Mouse (Mus musculus) left cerebral cortex, postnatal 4 days (tissue): ENCODE measurements around the gene Galnt7. TPM values are rescaled to one million over a fixed set of nuclear protein-coding genes. Genes with fewer than 3 reads are reported as not detected.
A peak's percentile ranks its signal among the peaks of the same experiment; 100 is the strongest.

ENCODE experiments used
- DNase-seq: peaks from one replicate; pipeline ENCODE4 v3.0.0-alpha.2; 2022
- intact Hi-C: fragments of 180-260 bp; cut with DNase I; formaldehyde crosslinking; loops from one replicate; pipeline ENCODE4 v1.15.1; 2025
- total RNA-seq, 2 experiments: library from RNA; stranded (reverse); gene quantifications; 2 replicates each; pipeline ENCODE4 v1.2.3; 2021

Galnt7 gene
- total RNA-seq, 2 experiments from 2014 or later: 10.9 to 13.0 TPM

DNA sequence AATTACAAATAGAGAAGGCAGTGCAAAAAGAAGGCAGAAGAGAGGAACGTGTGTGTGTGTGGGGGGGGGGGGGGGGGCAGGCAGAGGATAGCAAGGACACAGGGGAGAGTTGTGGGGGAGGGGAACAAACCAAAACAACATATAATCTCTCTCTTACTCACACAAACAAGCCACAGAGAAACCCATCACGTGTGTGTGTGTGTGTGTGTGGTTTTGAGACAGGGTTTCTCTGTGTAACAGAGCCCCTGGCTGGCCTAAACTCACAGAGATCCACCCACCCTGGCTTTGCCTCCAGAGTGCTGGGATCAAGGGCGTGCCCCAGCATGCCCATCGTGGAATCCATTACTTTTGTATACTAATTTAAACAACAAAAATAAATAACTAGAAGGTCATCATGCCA is 66.2 kb downstream of the Galnt7 start:
- no peak for DNase-seq
- intact Hi-C loops: no loop called here

DNA sequence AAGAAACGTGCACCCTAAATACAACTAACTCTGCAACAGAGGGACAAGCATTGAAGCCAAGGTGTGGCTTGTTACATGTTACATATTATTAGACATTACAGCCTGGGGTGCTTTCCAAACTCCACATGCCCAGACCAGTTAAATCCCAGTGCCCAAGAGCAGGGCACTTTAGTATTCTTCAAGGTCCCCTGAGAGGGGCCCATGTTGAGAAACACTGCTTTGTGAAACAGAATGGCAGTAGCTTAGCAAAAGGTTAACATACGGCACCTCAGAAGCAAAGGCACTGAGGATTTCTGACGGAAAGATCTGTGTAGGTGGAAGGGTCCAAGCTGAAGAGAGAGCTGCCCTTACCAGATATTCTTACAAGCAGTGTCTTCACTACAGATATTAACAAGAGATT is 67.0 kb downstream of the Galnt7 start:
- DNase-seq: no peak
- intact Hi-C loops: no loop called here

DNA sequence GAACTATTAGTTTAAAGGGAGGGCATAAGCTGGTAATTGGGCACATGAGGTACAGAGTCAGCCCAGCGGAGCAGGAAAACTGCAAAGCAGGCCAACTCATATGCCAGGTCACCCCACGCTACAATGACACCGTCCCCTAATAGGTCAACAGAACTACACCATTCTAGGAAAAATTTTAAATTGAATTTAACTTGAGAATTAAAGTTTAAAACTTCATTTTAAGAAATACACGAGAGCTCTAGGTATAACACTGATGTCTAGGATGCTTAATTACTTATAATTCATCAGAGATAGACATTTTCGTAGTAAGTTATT is 67.7 kb downstream of the Galnt7 start:
- intact Hi-C loops: no loop called here
- no peak for DNase-seq

DNA sequence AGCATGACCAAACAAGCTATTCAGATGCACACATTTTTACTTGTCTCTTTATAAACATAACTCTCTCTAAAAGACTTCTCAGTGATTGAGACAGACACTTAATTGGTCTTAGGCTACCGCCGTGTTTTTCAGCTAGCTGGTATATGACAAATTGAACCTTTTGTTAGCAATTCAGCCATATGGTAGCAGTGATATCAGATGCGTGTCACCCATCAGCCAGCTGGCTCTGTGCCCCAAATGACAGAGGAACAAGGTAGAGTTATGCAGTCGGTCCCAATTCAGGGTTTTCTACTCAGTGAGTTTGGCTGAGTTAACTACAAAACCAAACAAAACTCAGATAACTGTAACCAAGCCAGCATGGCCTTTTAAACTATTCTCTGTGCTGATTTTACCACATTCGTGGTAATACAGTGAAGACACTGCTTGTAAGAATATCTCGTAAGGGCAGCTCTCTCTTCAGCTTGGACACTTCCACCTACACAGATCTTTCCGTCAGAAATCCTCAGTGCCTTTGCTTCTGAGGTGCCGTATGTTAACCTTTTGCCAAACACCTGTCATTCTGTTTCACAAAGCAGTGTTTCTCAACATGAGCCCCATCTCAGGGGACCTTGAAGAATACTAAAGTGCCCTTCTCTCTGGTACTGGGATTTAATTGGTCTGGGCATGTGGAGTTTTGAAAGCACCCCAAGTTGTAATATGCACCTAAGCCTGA is 68.3 kb downstream of the Galnt7 start:
- DNase-seq: peak; percentile 79
- intact Hi-C loops: no loop called here

DNA sequence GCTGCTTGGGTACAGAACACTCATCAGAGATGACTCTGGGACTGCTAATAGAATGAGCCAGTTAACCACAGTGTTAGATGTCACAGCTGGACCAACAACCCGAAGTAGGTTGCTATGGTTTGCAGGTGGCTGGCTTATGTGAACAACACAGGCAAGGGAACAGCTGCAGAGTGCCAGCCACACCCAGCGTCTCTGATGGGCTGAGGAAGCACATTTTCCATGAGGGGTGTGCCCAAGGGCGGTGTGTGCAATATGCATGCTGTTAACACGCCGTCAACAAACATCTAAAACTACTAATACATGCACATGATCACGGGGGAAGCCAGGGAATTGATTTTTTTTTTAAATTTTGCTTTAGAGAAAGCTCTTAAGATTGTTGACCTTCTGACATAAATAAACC is 73.0 kb downstream of the Galnt7 start:
- intact Hi-C loops: loop anchor here (5.0 kb wide), 1 partner anchor 72 kb away; the partner anchor contains the start of gene Galnt7
- no peak for DNase-seq

DNA sequence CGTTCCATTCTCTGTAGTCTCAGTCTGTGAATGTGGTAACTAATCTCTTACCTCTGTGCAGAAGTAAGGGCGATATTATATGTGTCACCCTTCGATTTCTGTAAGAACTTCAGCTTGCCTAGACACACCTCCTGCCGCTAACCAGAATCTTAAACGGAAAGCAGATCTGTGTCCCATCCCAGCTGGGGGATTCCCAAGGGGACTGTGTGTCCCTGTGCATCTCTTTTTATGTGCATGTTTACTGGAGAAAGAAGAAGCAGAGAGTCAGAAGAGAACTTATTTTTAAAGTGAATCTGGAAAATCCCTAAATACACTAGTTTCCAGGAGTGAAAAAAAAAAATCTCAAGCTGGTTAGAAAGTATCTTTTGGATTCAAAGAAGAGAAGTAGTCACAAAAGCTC is 75.5 kb downstream of the Galnt7 start:
- intact Hi-C loops: loop anchor here (5.0 kb wide), 1 partner anchor 75 kb away; the partner anchor contains the start of gene Galnt7
- no peak for DNase-seq

DNA sequence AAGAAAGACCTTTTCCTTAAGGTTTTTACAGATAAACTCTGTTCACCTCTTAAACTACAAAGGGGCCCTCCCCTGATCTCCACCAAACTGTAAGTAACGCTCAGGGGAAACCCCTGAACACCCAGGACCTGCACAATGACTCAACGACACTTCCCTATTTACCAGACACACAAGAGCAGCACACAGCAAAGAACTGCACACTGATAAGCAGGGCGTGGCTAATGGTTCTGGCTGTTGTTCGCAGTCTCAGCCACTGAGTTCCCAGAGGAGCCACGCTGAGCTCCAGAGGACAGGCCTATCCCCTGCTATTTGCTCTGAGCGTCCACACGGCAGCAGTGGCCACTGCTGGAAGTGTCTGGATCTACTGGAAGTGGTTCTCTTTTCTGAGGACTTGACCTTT is 76.6 kb downstream of the Galnt7 start:
- intact Hi-C loops: loop anchor here (5.0 kb wide), 1 partner anchor 76 kb away; the partner anchor contains the start of gene Galnt7
- peak; percentile 25 for DNase-seq

DNA sequence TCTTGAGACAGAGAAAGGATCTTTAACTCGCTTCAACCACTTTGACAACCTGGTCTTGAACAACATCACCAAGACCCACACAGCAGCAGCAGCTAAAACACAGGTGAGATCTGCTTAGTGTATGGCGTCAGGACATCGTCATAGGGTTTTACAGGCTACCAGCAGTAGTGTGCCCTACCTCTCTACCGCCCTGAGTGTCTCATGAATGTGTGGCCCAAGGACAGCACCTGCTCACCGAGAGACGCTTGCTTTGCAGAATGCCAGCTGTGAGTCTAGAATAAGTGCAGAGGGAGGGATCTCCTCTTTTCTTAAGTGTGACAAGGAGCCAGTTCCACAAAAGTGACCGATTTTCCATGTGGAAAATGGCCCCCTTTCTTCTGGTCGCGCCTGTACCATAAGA is 77.5 kb downstream of the Galnt7 start:
- DNase-seq: no peak
- intact Hi-C loops: loop anchor here (5.0 kb wide), 1 partner anchor 77 kb away; the partner anchor contains the start of gene Galnt7

DNA sequence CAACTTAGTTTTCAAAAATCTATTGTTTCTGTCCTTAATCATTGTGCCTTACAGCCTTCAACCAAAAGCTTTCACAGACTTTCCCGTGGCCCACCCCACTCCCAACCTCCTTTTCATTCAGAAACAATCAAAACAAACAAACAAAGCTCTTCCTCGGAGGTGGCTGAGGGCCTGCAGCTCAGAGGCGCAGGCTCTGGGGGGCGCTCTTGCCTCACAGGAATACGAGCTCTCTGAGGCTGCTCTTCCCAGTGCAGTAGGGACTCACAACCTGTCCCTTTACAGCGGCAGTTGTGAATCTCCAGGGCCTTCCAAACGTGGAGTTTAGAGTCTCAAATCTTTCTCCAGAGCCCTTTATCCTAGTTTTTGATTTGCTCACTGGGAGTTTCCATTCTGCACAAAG is 78.4 kb downstream of the Galnt7 start:
- intact Hi-C loops: loop anchor here (5.0 kb wide), 1 partner anchor 228 kb away; no protein-coding TSS in a partner anchor
- peak; percentile 77 for DNase-seq

DNA sequence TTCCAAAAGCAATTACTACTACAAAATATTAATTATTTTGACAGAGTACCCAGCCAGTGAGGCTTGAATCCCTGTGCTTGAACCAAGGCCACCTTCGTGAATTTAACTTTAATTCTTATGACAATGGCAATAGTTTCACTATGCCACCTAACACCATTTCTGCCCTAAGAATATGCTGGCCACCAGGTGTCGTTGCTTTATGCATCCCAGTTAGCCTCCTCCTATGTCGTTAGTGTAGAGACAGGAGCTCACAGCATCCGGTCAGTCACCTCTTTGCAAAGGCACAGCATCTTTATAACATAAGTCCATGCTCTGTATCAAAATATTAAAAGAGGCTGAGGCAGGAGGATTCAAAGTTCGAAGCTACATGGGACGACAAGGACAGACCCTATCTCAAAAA is 79.0 kb downstream of the Galnt7 start:
- intact Hi-C loops: loop anchor here (5.0 kb wide), 1 partner anchor 228 kb away; no protein-coding TSS in a partner anchor
- no peak for DNase-seq

DNA sequence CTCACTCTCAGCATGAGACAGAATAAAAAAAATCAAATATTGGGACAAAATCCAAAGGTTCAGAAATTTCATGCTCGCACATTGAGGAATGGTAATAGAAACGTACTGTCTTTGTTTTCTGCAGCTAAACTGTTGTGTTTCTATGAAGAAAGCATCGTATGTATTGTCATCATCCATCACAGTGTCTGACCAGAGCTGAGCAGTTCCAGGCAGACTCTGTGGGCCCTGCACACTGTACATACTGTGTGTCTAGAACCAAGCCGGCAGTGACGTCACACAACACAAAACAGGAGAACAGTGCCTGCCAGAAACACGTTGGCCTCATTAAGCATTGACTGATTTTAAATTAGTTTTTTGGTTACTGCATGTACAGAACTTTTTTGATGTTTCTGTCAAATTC is 82.9 kb downstream of the Galnt7 start:
- intact Hi-C loops: loop anchor here (5.0 kb wide), 1 partner anchor 232 kb away; no protein-coding TSS in a partner anchor

DNA sequence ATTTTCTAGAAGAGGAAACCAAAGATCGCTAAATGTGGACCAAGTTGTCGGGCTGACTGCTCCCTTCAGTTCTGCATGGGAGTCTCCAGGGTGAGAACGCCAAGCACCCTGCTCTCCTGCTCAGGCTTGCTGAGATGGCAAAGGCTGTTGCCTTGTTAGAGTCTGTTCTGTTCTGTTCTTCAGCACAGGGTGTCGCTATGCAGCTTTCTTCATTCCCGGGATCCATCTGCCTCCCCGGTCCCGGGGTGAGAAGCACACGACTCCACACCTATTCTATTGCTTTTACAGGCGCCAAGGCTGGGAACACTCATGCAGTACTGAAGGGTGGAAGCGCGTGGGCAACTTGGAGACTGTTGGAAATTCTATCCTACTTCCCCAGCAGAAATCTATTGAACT is 83.4 kb downstream of the Galnt7 start:
- intact Hi-C loops: no loop called here

More for the DNA sequence above, 82.9 kb downstream of the Galnt7 start:
- no peak for DNase-seq

DNA sequence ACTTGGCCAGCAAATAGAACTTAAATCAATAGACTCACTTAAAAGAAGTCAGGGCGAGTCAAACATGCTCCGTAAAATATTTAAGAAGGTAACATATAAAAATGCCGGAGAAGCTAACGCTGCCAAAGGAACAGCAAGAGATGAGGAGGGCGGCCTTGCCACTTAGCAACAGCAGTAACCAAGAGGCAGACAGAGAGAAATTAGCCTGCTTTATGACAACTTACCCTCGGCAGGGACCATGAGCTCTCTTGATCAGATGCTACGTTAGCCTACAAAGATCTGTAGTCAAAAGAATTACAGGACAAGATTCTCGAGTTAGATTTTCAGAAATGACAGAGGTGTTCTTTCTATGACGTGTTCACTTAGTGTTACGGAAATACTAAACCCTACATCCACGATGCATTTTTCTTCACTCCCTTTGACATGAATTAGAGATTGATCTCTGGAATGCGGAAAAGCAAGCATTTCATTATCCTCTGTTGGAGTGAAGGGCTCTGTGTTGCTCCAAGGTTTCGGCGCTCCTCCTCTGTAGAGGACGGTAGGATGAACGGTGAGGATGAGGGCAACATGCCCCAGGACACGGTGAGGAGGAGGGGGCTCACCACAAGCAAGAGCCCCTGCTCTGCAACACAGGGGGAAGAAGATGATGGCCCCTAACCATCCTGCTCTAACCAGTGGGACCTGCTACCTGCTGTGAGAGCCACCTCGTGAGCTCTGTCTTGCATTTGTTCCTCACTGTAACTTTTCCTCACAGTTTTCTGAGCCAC is 84.0 kb downstream of the Galnt7 start:
- DNase-seq: no peak
- intact Hi-C loops: no loop called here

More for the DNA sequence above, 83.4 kb downstream of the Galnt7 start:
- peak; percentile 27 for DNase-seq

DNA sequence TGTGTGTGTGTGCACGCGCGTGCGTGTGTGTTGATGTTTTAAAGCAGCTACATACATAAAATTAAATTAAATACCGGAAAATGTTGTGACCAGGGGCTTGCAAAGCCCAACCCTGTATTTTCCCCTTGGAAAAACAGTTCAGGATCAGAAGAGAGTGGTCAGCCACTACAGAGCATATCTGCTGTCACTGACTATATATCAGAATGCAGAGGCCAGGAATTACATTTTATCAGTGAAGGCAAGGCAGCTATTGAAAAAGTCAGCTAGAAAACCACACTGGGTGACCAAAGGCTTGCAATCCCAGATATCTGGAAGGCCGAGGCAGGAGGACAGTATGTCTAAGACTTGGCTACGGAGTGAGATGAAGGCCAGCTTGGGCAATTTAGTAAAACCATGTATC is 84.8 kb downstream of the Galnt7 start:
- intact Hi-C loops: no loop called here

DNA sequence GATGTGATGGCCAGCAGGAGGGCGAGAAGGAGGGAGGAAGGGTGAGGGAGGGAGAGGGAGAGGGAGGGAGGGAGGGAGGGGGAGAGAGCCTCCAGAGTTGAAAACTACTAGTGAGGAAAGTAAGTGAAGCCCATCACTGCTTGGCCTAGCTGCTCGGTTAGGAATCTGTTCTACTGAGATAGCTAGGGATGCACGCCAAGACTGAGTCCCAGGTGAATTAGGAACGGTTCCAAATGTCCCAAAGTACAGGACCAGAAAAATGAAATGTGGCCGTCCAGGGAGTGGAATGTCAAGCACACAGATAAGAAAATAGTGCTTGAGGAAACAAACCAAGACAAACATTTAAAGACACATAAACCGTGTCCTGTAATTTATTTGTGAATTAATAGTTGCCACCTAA is 87.8 kb downstream of the Galnt7 start:
- no peak for DNase-seq
- intact Hi-C loops: no loop called here

More for the DNA sequence above, 84.8 kb downstream of the Galnt7 start:
- no peak for DNase-seq

DNA sequence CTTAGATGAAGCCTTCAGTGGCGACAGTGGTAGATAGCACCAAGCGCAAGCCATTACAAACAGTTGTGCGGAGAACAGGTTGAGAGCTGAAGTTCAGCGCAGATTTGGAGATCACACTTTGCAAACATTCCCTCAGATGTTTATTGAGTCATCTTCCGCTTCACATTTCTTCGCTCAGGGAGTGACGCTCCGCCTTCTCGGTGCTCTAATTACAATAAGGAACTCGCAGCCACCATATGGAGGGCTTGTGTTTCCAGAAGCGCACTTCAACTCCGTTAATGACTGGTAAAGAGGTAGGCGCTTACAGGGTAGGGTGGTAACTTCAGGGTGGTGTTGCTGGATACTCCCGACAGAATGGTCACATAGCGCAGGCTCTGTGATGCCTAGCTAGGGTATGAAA is 89.1 kb downstream of the Galnt7 start:
- no peak for DNase-seq

DNA sequence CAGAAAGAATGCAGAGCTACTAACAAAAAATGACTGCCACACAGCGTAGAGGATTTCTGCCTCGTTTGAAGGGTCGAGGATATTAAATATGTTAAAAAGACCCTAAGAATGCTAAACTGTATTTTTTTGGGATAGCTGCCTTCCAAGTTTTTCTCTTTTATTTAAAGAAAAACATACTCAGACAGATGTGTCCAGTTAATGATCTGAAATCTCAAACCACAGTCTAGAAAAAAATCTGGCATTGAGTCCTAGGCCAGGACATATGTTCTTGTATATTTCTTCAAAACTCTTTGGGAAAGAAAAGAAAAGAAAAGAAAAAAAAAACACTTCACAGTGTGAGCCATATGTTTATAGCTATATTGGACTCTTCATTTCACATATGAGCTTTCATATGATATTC is 90.1 kb downstream of the Galnt7 start:
- DNase-seq: no peak
- intact Hi-C loops: no loop called here

More for the DNA sequence above, 89.1 kb downstream of the Galnt7 start:
- intact Hi-C loops: no loop called here

DNA sequence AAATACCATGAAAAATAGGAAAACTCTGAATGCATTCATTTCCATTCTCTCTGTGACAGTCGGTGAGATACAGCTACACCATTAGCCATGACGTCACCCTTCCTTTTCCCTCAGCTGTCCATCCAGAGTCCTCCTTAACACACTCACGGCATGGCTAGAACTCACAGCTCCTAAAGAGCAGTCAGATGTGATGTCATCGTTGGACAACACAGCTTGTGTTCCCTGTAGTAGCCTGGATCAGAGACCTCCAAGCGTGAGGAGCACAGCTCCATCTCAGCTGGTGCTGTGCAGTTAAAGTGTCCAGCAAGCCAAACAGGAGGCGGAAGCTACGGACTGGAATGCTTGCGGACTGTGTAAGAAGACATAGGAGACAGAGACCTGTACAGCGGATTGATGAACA is 91.9 kb downstream of the Galnt7 start:
- no peak for DNase-seq
- intact Hi-C loops: no loop called here

DNA sequence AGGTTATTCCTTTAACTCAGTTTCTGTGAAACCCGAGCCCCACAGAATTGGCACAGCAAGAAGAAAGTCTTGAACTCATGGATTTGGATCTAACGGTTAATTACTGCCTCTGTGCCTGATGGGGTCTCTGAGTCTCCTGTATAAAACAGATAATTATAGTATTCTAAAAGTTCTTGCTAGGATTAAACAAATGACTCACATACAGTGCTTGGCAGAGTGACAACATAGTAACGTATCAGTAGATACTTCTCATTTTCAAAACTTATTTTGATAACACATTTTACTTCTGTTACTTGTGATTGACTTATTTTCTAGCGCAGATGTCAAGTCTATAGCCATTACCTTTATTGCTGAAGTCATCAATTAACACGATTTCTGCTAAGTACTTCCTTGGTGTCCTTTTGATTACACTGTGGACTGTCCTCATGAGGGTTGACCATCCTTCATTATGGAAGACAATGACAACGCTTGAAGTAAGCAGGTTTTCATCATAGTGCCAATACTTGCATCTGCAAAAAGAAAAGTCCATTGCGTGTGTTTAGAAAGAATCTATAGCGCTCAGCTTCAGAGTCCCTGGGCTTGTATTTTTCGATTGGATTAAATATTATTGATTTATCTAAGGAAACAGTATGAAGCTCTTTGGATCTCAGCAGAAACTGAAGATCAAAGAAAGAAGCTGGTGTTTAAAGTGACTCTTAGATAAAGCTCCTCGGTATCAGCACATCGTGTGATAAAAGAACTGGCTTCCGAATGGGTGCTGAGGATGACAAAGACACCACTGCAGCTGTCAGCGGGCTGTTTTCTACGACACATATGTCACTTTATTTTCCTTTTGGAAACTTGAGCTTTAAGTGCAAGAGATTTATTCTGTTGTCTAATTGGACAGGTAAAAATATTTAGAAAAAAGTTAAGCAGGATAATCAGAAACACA is 100.5 kb downstream of the Galnt7 start:
- no peak for DNase-seq

DNA sequence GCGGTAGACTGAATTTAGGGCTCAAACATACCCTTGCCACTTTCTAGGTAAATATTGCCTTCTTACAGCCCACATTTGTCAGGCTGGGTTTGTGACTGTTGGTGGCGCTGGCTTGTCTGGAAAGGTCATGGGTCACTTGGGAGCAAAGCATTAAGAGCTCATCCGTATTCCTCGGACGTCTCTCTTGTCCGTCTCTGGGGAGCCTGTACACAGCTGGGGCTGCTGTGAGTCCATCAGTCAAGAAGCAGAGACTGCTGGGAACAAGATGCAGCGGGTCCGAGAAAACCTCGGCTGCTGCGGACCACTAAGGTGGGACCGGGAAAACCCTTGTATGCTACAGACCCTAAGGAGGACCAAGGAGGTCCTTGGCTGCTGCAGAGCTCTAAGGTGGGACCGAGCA is 105.3 kb downstream of the Galnt7 start:
- intact Hi-C loops: no loop called here
- no peak for DNase-seq

More for the DNA sequence above, 100.5 kb downstream of the Galnt7 start:
- intact Hi-C loops: no loop called here

DNA sequence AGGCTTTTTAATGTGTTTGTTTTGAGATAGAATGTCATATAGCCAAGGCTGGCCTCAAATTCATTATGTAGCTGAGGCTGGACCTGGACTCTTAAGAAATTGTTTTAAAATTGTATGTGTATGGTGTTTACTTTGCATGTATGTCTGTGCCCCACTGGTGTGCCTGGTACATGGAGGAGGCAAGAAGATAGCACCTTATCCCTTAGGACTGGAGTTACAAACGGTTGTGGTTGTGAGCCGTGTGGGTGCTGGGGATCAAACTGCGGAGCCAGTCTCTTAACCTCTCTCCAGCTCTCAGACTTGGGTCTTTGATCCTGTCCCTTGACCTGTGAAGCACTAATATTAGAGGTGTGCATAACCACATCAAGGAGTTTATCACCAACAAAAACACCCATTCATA is 106.0 kb downstream of the Galnt7 start:
- intact Hi-C loops: no loop called here
- no peak for DNase-seq
